Mouse (Mus musculus) kidney, embryonic 16.5 days (tissue): Measurements from ENCODE around the gene Epb41. TPM values are rescaled to one million over a fixed set of nuclear protein-coding genes. Genes with fewer than 3 reads are reported as not detected.

Experiments used
- microRNA-seq: library from miRNA; unstranded; fragments of <30 nt; microRNA quantifications from one replicate; pipeline ENCODE4, GENCODE M21; 2016
- polyA plus RNA-seq: library from polyadenylated mRNA; unstranded; fragments of >200 nt; fragmentation: Nextera tagmentation; extraction: Ambion mirVana; gene quantifications from 2 replicates; pipeline ENCODE4 v1.2.1, GENCODE M21; 2015

Epb41 gene
- polyA plus RNA-seq, 1 experiment from 2014 or later = 68.6 TPM

Small RNA genes within 50 kb of the gene (microRNA-seq; reads per million reads assigned to microRNA genes)
- not detected for gene Gm27445

Other genes starting within 250 kb of the Epb41 start
- gene Ptpru, start 237.0 kb downstream of the Epb41 start, polyA plus RNA-seq = 33.5 and 37.0 TPM in 2 replicates
- 53.8 and 55.4 TPM in 2 replicates for gene Mecr, start 231.9 kb downstream of the Epb41 start, polyA plus RNA-seq
- 107 and 108 TPM in 2 replicates for gene Srsf4, start 201.7 kb downstream of the Epb41 start, polyA plus RNA-seq
- gene Tmem200b, start 153.6 kb downstream of the Epb41 start, polyA plus RNA-seq = 0.54 and 1.0 TPM in 2 replicates
- 0.08 and 0.12 TPM in 2 replicates for gene Gm10300, start 624 bp downstream of the Epb41 start, polyA plus RNA-seq
- 0.06 and 0.19 TPM in 2 replicates for gene Oprd1, start 69.2 kb upstream of the Epb41 start, polyA plus RNA-seq
- 106 and 108 TPM in 2 replicates for gene Ythdf2, start 137.0 kb upstream of the Epb41 start, polyA plus RNA-seq
- gene Gmeb1, start 186.3 kb upstream of the Epb41 start, polyA plus RNA-seq = 39.3 and 45.1 TPM in 2 replicates
- gene Taf12, start 199.1 kb upstream of the Epb41 start, polyA plus RNA-seq = 42.9 and 45.7 TPM in 2 replicates
- gene Rab42, start 228.1 kb upstream of the Epb41 start, polyA plus RNA-seq = 3.9 and 4.1 TPM in 2 replicates